Mouse (Mus musculus) frontal cortex, postnatal 36 days (tissue): ENCODE measurements around the gene Clk2.

ENCODE experiments used
- DNase-seq, 2 experiments: peaks; one replicate each; pipeline ENCODE4 v3.0.0; 2022; ENCODE audit warnings: low spot score in 2 of 2

The Clk2 gene

DNA sequence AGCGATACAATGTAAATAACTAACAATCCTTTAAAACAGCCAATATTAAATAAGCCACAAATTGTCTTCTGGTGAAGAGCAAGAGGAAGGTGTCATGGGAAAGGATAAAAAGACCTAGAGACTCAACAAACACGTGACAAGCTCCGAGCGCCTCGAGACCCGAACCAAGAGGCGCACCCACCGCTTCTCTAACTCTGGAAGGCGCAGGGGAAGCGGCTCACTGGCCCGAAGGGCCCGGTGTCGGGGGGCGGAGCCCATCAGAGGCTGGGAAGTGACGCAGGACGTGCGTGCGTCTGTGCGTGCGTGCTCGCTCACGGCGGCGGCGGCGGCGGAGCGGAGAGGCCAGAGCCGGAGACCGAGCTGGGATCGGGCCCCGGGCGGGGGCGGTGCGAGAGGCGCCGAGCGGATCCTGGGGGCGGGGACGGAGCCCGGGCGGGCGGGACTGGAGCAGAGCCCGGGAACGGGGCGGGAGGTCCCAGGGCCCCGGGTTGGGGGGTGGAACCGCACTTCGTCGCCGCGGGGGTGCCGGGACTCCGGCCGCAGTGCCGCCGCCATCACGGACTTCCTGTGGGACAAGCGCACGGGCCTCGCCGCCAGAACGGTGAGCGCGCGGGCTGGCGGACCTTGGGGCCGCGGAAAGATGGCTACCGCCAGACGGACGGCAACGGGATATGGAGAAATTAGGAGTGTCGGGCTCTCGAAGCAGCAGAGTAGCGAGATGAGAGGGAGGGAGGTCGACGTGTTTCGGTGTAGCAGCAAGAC lies at the start of gene Clk2:
Clk2 (plus strand) TSS at position 290 of the 762 bp plus-strand sequence.
- peak; percentile 93 to 94 for DNase-seq

- DNase-seq = peak in 1 of 2 experiments; percentile 44
These were observed 49.1 kb upstream of the Clk2 start for GRCm38 (mm10) chr3:89115522-89115921.

GRCm38 (mm10) chr3:89123313-89123712 lies 41.3 kb upstream of the Clk2 start:
- no peak for DNase-seq

GRCm38 (mm10) chr3:89124241-89124640 lies 40.4 kb upstream of the Clk2 start:
- no peak for DNase-seq

- no peak for DNase-seq
These were observed 38.6 kb upstream of the Clk2 start for GRCm38 (mm10) chr3:89125981-89126380.

- no peak for DNase-seq
These were observed 34.7 kb upstream of the Clk2 start for GRCm38 (mm10) chr3:89129908-89130307.

- peak; percentile 62 to 82 for DNase-seq
These were observed 32.8 kb upstream of the Clk2 start for GRCm38 (mm10) chr3:89131816-89132215.

GRCm38 (mm10) chr3:89132285-89133062 lies 32.1 kb upstream of the Clk2 start:
- DNase-seq = peak; percentile 53 to 54

DNA sequence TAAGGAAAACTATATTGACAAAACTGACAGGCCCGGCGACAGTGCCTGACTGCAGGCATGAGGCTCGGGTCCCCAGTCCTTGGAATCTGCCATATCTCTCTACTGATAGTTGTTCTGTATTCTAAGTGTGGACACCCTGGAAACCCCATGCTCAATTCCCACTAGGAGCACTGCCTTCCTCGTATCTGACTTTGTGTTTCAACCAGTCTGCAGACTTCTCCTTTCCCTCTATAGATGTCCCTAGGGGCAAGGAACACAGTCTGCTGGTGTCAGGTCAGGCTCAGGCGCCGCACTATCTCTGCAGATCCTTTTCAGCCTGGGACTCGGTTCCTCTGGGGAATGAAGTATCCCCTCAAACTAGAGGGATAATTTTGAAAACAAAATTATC lies 31.5 kb upstream of the Clk2 start:
- DNase-seq = no peak

DNA sequence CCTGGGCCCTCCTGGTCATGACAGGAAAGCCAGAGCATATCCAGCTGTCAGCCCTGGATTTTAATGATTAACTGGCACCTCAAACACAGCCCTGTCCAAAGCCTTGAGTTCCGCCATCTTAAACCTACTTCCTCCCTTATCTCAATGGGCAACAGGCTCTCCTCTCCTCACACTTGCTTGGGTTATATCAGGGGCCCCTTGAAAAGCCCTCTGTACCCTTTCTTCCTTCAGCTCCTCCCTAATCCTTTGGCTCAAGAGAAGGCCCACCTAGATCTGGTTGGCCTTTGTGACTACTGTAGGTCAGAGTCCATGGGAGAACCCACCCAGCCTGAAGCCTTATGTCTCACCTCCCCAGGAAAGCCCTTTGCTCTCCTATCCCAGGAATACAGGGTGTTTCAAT lies 30.8 kb upstream of the Clk2 start:
- no peak for DNase-seq

- DNase-seq = no peak
These were observed 28.6 kb upstream of the Clk2 start, which contains the start of gene Pklr for GRCm38 (mm10) chr3:89135958-89136357. TSS of gene Pklr (plus strand) at chr3:89136142.

GRCm38 (mm10) chr3:89136365-89136764 lies 28.2 kb upstream of the Clk2 start:
- DNase-seq = no peak

DNA sequence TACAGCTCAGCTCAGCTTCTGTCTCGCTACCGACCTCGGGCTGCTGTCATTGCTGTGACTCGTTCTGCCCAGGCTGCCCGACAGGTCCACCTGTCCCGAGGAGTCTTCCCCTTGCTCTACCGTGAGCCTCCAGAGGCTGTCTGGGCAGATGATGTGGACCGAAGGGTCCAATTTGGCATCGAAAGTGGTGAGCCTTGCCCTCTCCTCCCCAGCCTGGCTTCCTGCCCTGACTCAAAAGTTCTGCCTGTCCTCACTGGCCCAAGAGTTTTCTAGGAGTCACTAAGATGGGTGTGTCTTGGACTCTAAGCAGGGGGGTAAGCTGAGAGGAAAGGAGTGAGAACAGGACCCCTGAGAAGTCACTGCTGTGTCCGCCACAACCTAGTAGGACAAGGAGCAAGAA lies 19.8 kb upstream of the Clk2 start:
- DNase-seq = no peak

DNA sequence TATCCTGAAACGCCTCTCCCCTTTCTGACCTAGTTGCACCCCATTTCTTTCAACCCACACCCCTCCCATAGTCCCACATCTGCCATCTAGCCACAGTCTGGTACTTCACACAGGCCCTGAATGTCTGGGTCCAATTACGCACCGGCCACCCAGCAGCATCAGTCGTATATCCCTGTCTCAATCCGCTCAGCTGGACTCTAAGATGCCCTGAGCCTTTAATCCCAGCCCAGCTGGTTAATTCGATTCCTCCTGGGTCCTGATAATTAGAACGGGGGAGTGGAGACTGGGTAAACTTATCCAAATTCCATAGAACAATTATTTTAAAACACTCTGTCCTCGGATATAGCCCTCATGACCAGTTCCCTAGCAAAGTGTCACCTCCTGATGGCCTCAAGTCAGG lies 19.0 kb upstream of the Clk2 start:
- DNase-seq = no peak

DNA sequence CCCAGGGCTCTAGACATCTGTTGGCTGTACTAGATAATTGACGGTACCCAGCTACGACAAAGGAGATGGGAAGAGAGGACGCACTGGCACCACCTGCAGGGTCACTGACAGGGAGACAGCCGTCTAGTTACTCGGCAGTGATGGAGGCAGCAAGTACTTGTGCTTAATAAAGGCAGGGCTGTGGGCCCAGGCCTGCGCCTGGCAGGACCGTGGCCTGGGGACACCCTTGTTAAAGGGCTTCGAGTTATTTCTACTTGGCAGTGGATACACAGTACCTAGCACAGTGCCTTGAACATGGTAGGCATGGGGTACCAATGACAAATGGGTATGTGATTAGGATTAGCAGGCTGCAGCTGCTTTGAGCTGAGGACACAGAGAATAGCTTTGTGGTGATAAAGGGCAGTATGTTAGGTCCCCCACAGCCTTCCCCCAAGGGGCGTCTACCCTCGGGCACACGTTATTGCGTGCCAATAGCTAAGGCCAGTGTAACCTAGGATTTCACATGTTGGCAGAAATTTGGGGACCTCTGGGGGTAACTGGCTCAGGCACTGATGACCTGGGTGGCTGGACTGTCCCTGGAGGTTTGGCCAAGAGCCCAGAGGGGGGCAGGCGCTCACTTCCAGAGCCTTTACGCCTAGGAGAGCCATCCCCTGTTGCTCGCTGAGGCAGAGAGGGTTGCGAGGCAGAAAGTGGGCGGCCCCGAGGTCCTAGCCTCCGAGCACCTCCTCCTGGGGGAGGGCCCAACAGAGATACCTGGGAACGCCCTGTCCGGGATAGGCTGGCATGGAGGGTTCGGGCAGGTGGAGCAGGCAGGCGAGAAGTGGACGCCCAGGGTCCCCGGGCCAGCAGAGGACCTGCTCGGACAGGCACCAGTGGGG lies 17.3 kb upstream of the Clk2 start:
- DNase-seq = no peak

DNA sequence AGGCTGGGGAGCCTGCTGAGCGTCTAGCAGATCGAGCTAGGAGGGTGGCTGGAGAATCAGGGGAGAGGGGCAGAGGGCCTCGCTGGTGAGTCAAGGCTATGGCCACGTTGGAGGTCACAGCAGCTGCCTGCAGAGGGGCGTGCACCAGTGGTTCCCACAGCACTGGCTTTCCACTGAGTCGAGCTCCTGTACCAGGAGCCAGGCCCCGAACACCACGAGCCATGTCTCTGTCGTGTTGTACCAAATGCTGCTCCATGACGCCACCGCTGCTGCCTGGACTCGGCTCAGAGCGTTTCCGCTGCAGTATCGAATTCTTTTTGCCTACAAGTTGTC lies 16.6 kb upstream of the Clk2 start:
- no peak for DNase-seq

GRCm38 (mm10) chr3:89148567-89148966 lies 16.0 kb upstream of the Clk2 start:
- DNase-seq = no peak

DNA sequence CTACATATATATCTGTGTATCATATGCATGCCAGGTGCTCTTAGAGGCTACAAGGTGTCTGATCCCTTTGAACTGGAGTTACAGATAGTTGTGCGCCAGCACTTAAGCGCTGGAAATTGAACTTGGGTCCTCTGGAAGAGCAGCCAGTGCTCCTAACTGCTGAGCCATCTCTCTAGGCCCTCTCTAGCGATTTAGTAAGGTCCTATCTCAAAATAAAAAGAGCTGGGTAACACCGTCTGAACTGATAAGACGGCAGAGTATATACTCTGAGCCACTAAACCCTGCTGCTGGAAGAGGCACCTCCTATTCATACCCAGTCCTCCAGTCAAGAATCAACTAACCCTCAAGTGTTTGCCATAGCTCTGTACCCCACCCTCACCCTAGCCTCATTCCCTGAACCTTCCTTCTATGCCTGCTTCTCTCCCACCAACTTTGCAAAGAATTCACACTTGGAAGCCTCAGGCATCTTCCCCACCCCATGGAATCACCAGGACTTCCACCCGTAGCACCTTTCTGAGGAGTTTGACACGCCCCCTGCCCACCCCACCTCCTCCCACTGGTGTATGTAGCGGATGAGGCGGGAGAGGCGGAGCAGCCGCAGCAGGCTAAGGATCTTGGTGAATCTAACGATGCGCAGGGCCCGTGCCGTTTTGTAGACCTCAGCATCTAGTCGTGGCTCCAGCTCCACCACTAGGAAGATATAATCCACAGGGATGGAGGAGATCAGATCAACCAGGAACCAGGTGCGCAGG lies 12.3 kb upstream of the Clk2 start:
- DNase-seq = no peak

- no peak for DNase-seq
These were observed 7.6 kb upstream of the Clk2 start for GRCm38 (mm10) chr3:89156951-89157350.

- DNase-seq = peak in 1 of 2 experiments; percentile 24
These were observed 5.9 kb upstream of the Clk2 start for GRCm38 (mm10) chr3:89158651-89159050.

GRCm38 (mm10) chr3:89159211-89159610 lies 5.4 kb upstream of the Clk2 start:
- no peak for DNase-seq
